Mouse (Mus musculus): ENCODE data around the gene Pfn1. TPM values are rescaled to one million over a fixed set of nuclear protein-coding genes. Genes with fewer than 3 reads are reported as not detected.

Pfn1 gene
- polyA plus RNA-seq (2014; fragmentation: Nextera tagmentation; extraction: Ambion mirVana), result 1,353 and 1,384 TPM in 2 replicates

DNA sequence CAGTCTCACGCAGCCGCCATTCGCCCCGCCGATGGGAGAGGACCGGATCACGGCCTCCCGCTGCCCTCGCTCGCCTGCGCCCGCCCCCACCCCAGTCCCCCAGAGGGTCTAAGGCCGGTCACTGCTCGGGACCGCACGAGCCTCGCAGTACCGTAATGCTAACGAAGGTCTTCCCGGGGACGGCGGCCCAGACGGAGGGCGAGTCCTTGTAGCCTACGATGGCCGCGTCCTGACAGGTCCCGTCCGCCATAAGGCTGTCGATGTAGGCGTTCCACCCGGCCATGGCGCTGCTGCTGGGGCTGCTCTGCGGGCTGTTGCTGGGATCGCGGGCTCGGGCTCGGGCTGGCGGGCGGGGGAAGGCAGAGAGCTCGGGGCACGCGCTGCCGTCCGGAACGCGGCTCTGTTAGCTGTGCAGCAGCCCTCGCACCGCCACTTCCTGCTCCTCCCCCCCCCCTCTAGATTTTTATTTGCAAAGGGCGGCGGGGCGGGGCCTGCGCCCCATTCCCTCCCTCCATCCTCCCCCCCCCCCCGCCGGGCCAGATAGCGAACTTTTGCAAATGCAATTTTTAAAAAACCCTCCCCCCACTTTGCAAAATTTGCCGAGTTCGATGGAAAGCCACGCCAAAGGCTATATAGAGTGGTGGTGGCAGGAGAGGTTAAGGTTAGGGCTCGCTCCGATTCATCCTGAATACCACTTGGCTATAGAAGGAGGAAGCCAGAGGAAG lies at the start of gene Pfn1:
Gene Pfn1, minus strand, starts transcription at position 447 of the 725 bp plus-strand sequence.
- ATAC-seq (ENCODE audit: insufficient number of reproducible peaks, insufficient read depth, low FRiP score, low read depth), result 0 out of 2 replicates have a peak, but pooled peaks have one; percentile 9
- Histone ChIP-seq H3K4me2 (ENCODE audit: low read length) (peak within 1 kb of the TSS; percentile 90), H3K4me3 (ENCODE audit: control insufficient read depth in 1 of 2, insufficient read depth in 1 of 2, low read depth in 1 of 2, low read length in 2 of 2) (peak within 1 kb of the TSS; percentile 79 to 97), H3K27me3 (ENCODE audit: control insufficient read depth, insufficient read depth, low read length) (no peaks in the 10 kb centered on the region), H3K9ac (ENCODE audit: low read length) (peak within 1 kb of the TSS; percentile 99), H3K27ac (replicated peaks in 1 of 2; ENCODE audit: control insufficient read depth in 1 of 2, insufficient read depth in 1 of 2, low read depth in 2 of 2, low read length in 2 of 2) (peak within 1 kb of the TSS; percentile 90 to 98), H3K36me3 (ENCODE audit: control insufficient read depth, insufficient read depth, low read length) (peaks cover 50% of the 10 kb centered on the region), H3K4me1 (ENCODE audit: control insufficient read depth in 2 of 2, insufficient read depth in 2 of 2, low read length in 2 of 2) (peaks cover 39 to 62% of the 10 kb centered on the region in 2 experiments), H3K9me3 (ENCODE audit: control insufficient read depth, low read length) (no peaks in the 10 kb centered on the region)
- WGBS, result under 1% methylated on average over 55 of the region's 61 CpGs

DNA sequence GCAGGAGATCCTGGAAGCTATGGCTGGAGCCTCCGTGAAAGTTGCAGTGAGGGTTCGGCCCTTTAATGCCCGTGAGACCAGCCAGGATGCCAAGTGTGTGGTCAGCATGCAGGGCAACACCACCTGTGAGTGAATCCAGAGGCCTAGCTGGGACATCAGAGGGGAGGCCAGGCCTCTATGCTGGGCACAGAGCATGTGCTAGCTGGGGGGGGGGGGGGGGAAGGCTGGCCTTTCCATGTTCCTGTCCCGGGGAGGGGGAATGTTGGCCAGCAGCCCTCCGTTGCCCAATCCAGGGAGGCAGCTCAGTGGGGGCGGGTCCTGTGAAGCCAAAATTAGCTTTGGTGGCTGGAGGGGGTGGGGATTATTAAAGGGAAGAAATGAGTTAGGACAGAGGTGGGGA lies 48.3 kb upstream of the Pfn1 start:
- WGBS, result 26% methylated on average over 6 of the region's 6 CpGs
- peak overlapping the region; percentile 98 for H3K9ac ChIP-seq (ENCODE audit: low read length)
- H3K9me3 ChIP-seq (ENCODE audit: control insufficient read depth, low read length), result no peaks in the 10 kb centered on the region
- peaks cover 48% of the 10 kb centered on the region for H3K36me3 ChIP-seq (ENCODE audit: control insufficient read depth, insufficient read depth, low read length)
- peaks cover 16 to 31% of the 10 kb centered on the region in 2 experiments for H3K4me1 ChIP-seq (ENCODE audit: control insufficient read depth in 2 of 2, insufficient read depth in 2 of 2, low read length in 2 of 2)
- H3K4me2 ChIP-seq (ENCODE audit: low read length), result peak overlapping the region; percentile 92
- ATAC-seq (ENCODE audit: insufficient number of reproducible peaks, insufficient read depth, low FRiP score, low read depth), result 0 out of 2 replicates have a peak, but pooled peaks have one; percentile 14
- peak overlapping the region in 1 of 2 experiments; percentile 93; a peak in 2 of 4 replicates for H3K4me3 ChIP-seq (ENCODE audit: control insufficient read depth in 1 of 2, insufficient read depth in 1 of 2, low read depth in 1 of 2, low read length in 2 of 2)
- H3K27me3 ChIP-seq (ENCODE audit: control insufficient read depth, insufficient read depth, low read length), result no peaks in the 10 kb centered on the region
- H3K27ac ChIP-seq (replicated peaks in 1 of 2; ENCODE audit: control insufficient read depth in 1 of 2, insufficient read depth in 1 of 2, low read depth in 2 of 2, low read length in 2 of 2), result peak overlapping the region; percentile 64 to 98

DNA sequence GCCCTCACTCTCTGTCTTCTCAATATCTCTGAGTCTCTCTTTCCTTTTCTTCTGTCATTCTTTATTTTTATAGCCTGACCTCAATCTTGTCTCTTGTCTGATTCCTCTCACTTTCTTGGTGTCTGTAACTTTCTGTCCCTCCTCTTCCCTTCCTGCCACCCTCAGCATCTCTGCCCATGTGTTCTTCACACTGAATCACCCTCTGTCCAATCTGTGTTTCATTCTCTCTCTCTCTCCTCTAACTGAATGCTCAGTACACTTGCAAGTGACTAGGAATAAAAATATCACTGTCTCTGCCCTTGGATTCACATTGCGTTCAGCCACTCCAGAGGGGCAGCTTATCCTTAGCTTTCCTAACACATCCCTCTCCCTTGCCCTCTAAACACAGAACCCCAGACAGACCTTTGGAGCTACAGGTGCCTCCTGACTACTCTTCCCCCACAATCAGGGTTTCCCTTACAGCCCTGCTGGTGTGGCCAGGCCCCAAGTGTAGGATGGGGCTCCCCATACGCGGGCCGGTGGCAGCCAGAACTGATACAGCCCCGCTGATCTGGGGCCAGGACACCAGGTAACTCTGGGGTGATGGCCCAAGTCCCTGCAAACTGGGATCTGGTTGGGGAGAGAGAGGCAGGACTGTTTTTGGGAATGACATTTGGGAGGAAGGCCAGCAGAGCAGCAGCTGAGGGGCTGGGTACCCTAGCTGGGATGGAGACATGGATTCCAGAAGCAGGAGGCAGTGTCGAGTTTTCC lies 47.7 kb upstream of the Pfn1 start:
- Histone ChIP-seq H3K9ac (ENCODE audit: low read length) (peak overlapping the region; percentile 98), H3K36me3 (ENCODE audit: control insufficient read depth, insufficient read depth, low read length) (peaks cover 41% of the 10 kb centered on the region), H3K4me2 (ENCODE audit: low read length) (peak overlapping the region; percentile 92), H3K4me1 (ENCODE audit: control insufficient read depth in 2 of 2, insufficient read depth in 2 of 2, low read length in 2 of 2) (peaks cover 16 to 31% of the 10 kb centered on the region in 2 experiments), H3K27ac (replicated peaks in 1 of 2; ENCODE audit: control insufficient read depth in 1 of 2, insufficient read depth in 1 of 2, low read depth in 2 of 2, low read length in 2 of 2) (peak overlapping the region; percentile 64 to 98), H3K9me3 (ENCODE audit: control insufficient read depth, low read length) (no peaks in the 10 kb centered on the region), H3K27me3 (ENCODE audit: control insufficient read depth, insufficient read depth, low read length) (no peaks in the 10 kb centered on the region), H3K4me3 (ENCODE audit: control insufficient read depth in 1 of 2, insufficient read depth in 1 of 2, low read depth in 1 of 2, low read length in 2 of 2) (peak overlapping the region; percentile 93 to 97)
- 46% methylated on average over 6 of the region's 6 CpGs for WGBS
- ATAC-seq (ENCODE audit: insufficient number of reproducible peaks, insufficient read depth, low FRiP score, low read depth), result no peak

DNA sequence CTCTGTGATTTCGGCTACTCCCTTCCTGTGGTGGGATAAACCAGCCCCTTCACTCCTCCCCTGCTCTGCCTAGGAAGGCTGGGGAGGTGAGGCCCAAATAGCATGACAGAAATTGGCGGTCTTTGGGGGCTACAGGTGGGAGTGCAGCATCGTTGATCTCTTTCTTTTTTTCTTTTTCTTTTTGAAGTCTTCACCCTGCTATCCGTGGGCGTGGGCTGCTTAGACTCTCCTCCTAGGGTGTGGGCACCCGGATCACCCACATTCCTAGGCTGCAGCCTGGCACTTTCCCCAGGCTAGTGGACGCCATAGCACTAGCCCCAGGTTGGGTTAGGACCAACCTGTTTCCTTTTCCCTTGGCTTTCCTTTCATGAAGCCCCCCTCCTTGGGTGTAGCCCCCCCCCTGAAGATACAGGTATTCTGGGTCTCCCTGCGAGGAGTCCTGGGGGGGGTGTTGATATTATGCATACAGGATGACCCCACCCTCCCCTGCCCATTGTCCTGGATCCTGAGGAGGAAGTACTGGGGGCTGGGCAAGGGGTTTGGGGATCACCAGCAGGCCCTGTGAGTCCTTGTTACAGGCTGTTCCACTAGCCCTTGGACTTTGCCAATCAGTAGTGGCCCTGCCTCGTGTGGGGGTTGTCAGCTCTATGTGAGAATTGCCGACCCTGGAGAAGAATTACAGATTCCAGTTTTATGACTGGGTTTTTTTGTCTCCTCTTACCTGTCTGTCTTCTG lies 46.9 kb upstream of the Pfn1 start:
- Histone ChIP-seq H3K4me1 (ENCODE audit: control insufficient read depth in 2 of 2, insufficient read depth in 2 of 2, low read length in 2 of 2) (peaks cover 16 to 31% of the 10 kb centered on the region in 2 experiments), H3K27ac (replicated peaks in 1 of 2; ENCODE audit: control insufficient read depth in 1 of 2, insufficient read depth in 1 of 2, low read depth in 2 of 2, low read length in 2 of 2) (peak overlapping the region; percentile 84 to 98), H3K36me3 (ENCODE audit: control insufficient read depth, insufficient read depth, low read length) (peaks cover 34% of the 10 kb centered on the region), H3K4me3 (ENCODE audit: control insufficient read depth in 1 of 2, insufficient read depth in 1 of 2, low read depth in 1 of 2, low read length in 2 of 2) (peak overlapping the region; percentile 93 to 97), H3K9ac (ENCODE audit: low read length) (peak overlapping the region; percentile 98), H3K4me2 (ENCODE audit: low read length) (peak overlapping the region; percentile 92), H3K27me3 (ENCODE audit: control insufficient read depth, insufficient read depth, low read length) (no peaks in the 10 kb centered on the region), H3K9me3 (ENCODE audit: control insufficient read depth, low read length) (no peaks in the 10 kb centered on the region)
- no peak for ATAC-seq (ENCODE audit: insufficient number of reproducible peaks, insufficient read depth, low FRiP score, low read depth)
- 6% methylated on average over 10 of the region's 10 CpGs for WGBS

DNA sequence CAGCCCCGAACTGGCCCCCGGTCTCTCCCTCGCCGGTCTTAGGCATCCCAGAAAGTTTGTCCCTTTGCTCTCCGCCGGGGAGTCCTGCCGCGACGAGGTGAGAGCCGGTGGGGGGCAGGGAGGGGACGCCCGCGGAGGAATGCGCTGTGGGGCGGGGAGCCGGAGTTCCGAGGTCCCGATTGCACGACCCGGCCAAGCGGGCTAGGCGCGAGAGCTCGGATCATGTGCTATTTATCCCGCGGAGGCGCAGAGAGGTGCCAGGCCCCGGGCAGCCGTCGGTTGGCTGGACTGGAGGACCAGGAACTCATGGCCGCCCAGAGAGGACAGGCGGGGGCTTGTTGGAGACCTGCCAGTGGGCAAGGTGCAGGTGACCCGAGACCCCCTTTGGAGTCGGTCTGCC lies 46.2 kb upstream of the Pfn1 start:
- H3K4me3 ChIP-seq (ENCODE audit: control insufficient read depth in 1 of 2, insufficient read depth in 1 of 2, low read depth in 1 of 2, low read length in 2 of 2), result peak overlapping the region; percentile 93 to 97
- H3K27me3 ChIP-seq (ENCODE audit: control insufficient read depth, insufficient read depth, low read length), result no peaks in the 10 kb centered on the region
- peaks cover 26% of the 10 kb centered on the region for H3K36me3 ChIP-seq (ENCODE audit: control insufficient read depth, insufficient read depth, low read length)
- H3K27ac ChIP-seq (replicated peaks in 1 of 2; ENCODE audit: control insufficient read depth in 1 of 2, insufficient read depth in 1 of 2, low read depth in 2 of 2, low read length in 2 of 2), result peak overlapping the region; percentile 84 to 98
- peak overlapping the region; percentile 98 for H3K9ac ChIP-seq (ENCODE audit: low read length)
- no peaks in the 10 kb centered on the region for H3K9me3 ChIP-seq (ENCODE audit: control insufficient read depth, low read length)
- H3K4me2 ChIP-seq (ENCODE audit: low read length), result peak overlapping the region; percentile 92
- peak; percentile 42 for ATAC-seq (ENCODE audit: insufficient number of reproducible peaks, insufficient read depth, low FRiP score, low read depth)
- WGBS, result 0% methylated on average over 34 of the region's 34 CpGs
- peaks cover 16 to 31% of the 10 kb centered on the region in 2 experiments for H3K4me1 ChIP-seq (ENCODE audit: control insufficient read depth in 2 of 2, insufficient read depth in 2 of 2, low read length in 2 of 2)

DNA sequence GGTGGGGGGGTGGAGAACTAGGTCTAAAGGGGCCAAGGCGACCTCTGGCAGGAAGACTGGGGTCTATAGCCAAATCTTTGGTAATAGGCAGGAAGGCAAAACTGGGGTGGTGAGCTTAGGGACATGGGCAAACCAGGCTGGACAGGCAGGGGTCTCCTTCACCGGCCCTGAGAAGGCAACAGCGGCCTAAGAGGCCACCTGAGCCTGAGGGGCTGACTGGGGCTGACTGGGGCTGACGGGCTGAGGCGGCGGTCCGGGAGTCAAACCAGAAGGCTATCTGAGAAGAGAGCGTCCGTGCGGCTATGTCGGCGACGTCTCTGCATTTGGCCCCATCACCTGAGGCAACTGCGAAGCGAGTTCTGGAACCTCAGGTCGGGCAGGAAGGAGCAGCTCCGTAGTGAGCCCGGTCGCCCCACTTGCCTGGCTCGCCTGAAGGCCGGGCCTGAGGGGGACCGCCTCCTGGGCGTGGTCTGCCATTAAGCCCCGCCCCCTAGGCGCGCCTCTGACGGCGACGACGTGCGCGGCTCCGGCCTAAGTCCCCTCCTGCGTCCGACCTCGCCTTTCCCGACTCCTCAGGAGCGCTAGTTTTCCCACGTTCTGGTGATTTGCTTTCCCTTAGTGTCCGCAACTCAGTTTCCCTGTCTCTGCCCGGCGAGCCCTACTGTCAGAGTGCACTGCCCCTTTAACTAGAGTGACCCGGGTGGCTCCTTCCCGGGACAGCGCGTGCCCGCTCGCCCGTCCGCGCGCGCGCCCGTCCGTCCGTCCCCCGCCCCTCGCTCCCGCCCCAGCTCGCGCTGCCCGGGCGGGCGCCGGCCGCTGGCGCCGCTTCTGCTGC lies 45.5 kb upstream of the Pfn1 start, which contains the start of the genes Inca1 and Kif1c:
Gene Inca1, minus strand, starts transcription at position 434 of the 835 bp plus-strand sequence.
Gene Kif1c, plus strand, starts transcription at position 827 of the 835 bp plus-strand sequence.
- peak within 1 kb of the TSS; percentile 98 for H3K9ac ChIP-seq (ENCODE audit: low read length)
- no peaks in the 10 kb centered on the region for H3K9me3 ChIP-seq (ENCODE audit: control insufficient read depth, low read length)
- H3K4me2 ChIP-seq (ENCODE audit: low read length), result peak within 1 kb of the TSS; percentile 92
- peak within 1 kb of the TSS; percentile 98 to 100 for H3K27ac ChIP-seq (replicated peaks in 1 of 2; ENCODE audit: control insufficient read depth in 1 of 2, insufficient read depth in 1 of 2, low read depth in 2 of 2, low read length in 2 of 2)
- ATAC-seq (ENCODE audit: insufficient number of reproducible peaks, insufficient read depth, low FRiP score, low read depth), result peak; percentile 89
- no peaks in the 10 kb centered on the region for H3K27me3 ChIP-seq (ENCODE audit: control insufficient read depth, insufficient read depth, low read length)
- H3K36me3 ChIP-seq (ENCODE audit: control insufficient read depth, insufficient read depth, low read length), result peaks cover 19% of the 10 kb centered on the region
- 2% methylated on average over 68 of the region's 69 CpGs for WGBS
- peak within 1 kb of the TSS; percentile 93 to 97 for H3K4me3 ChIP-seq (ENCODE audit: control insufficient read depth in 1 of 2, insufficient read depth in 1 of 2, low read depth in 1 of 2, low read length in 2 of 2)
- peaks cover 16 to 31% of the 10 kb centered on the region in 2 experiments for H3K4me1 ChIP-seq (ENCODE audit: control insufficient read depth in 2 of 2, insufficient read depth in 2 of 2, low read length in 2 of 2)
